Mouse (Mus musculus) C2C12 (cell line): ENCODE measurements around the gene Arhgef19. TPM values are rescaled to one million over a fixed set of nuclear protein-coding genes. Genes with fewer than 3 reads are reported as not detected.

Experiments used
- H3K27me3 ChIP-seq: one replicate; pipeline ENCODE4 v1.6.1; 2011; ENCODE audit not compliant: control insufficient read depth, insufficient read depth, insufficient read length
- H3K36me3 ChIP-seq: one replicate; pipeline ENCODE4 v1.6.1; 2011; ENCODE audit not compliant: control insufficient read depth, insufficient read depth
- H3K4me3 ChIP-seq: one replicate; pipeline ENCODE4 v1.5.1; 2011; ENCODE audit warnings: mild to moderate bottlenecking, control low read depth; ENCODE audit not compliant: poor library complexity, insufficient read depth, severe bottlenecking
- H3K79me2 ChIP-seq: one replicate; pipeline ENCODE4 v1.6.1; 2011; ENCODE audit not compliant: control insufficient read depth, insufficient read depth
- H3K79me3 ChIP-seq: one replicate; pipeline ENCODE4 v1.6.1; 2011; ENCODE audit warnings: low read depth, control low read depth
- H3ac ChIP-seq: one replicate; pipeline ENCODE3; 2011; ENCODE audit warnings: low read depth; ENCODE audit not compliant: control insufficient read depth, insufficient read length
- CEBPB ChIP-seq: IDR thresholded peaks from one replicate; pipeline ENCODE4 v1.6.1; 2011; ENCODE audit warnings: low read depth, mild to moderate bottlenecking, control low read depth, moderate library complexity
- CTCF ChIP-seq: IDR thresholded peaks from one replicate; pipeline ENCODE4 v1.5.1; 2011; ENCODE audit not compliant: control insufficient read depth, insufficient read depth, insufficient read length
- FOSL1 ChIP-seq: IDR thresholded peaks from one replicate; pipeline ENCODE4 v1.8.0; 2011; ENCODE audit warnings: mild to moderate bottlenecking, low read length; ENCODE audit not compliant: poor library complexity, insufficient read depth, severe bottlenecking
- MAX ChIP-seq: IDR thresholded peaks from one replicate; pipeline ENCODE4 v1.6.1; 2011; ENCODE audit warnings: mild to moderate bottlenecking, control low read depth
- MYOD1 ChIP-seq: IDR thresholded peaks from one replicate; pipeline ENCODE4 v1.6.1; 2011; ENCODE audit warnings: low read depth; ENCODE audit not compliant: control insufficient read depth, insufficient read length
- MYOG ChIP-seq: IDR thresholded peaks from one replicate; pipeline ENCODE4 v1.6.1; 2011; ENCODE audit not compliant: control insufficient read depth, insufficient read length; ENCODE audit errors: extremely low read depth
- USF1 ChIP-seq: IDR thresholded peaks from one replicate; pipeline ENCODE4 v1.6.1; 2011; ENCODE audit warnings: low read depth, mild to moderate bottlenecking, control low read depth, moderate library complexity
- polyA plus RNA-seq: library from polyadenylated mRNA; unstranded; fragments of >200 nt; fragmentation: generic; extraction: Trizol; gene quantifications from one replicate; pipeline ENCODE4 v1.2.1, GENCODE M21; 2012; ENCODE audit warnings: missing spikeins

Arhgef19 gene
- polyA plus RNA-seq, 1 experiment = 26.7 TPM

- TF ChIP-seq MYOG (no peak), MYOD1 (no peak), USF1 (no peak), CEBPB (no peak), FOSL1 (no peak), MAX (no peak), CTCF (peak; percentile 20)
- no peaks in the 10 kb centered on the region for H3K36me3 ChIP-seq
- H3K79me2 ChIP-seq = peaks cover 14% of the 10 kb centered on the region
- no peaks in the 10 kb centered on the region for H3K27me3 ChIP-seq
- H3ac ChIP-seq = no peak overlapping the region
- no peaks in the 10 kb centered on the region for H3K79me3 ChIP-seq
- H3K4me3 ChIP-seq = no peak overlapping the region
Observed at GRCm38 (mm10) chr4:141271228-141271627, 31.9 kb downstream of the Arhgef19 start.

DNA sequence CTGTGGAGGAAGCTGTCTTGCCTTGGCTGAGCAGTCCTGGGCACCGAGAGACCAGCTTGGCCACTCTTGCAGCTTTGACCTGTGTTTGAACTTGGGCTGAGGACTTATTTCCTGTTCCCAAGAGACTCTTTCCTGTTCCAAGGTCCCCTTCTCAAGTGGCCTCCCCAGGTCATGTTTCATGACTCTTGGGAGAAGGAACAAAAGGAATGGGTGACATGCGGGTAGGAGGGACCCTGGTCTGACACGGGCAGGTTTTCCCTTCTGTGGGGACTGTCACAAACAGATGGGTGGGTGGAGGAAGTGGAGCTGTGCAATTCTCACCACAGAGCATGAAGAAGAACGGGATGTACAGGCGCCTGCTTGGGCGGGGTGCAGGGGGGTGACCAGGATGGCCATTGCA lies 32.4 kb downstream of the Arhgef19 start:
- Histone ChIP-seq H3K79me2 (peaks cover 16% of the 10 kb centered on the region), H3K27me3 (no peaks in the 10 kb centered on the region), H3K36me3 (no peaks in the 10 kb centered on the region), H3ac (no peak overlapping the region), H3K79me3 (no peaks in the 10 kb centered on the region), H3K4me3 (no peak overlapping the region)
- TF ChIP-seq MAX (no peak), CTCF (no peak), FOSL1 (no peak), MYOD1 (no peak), USF1 (no peak), CEBPB (no peak), MYOG (no peak)

DNA sequence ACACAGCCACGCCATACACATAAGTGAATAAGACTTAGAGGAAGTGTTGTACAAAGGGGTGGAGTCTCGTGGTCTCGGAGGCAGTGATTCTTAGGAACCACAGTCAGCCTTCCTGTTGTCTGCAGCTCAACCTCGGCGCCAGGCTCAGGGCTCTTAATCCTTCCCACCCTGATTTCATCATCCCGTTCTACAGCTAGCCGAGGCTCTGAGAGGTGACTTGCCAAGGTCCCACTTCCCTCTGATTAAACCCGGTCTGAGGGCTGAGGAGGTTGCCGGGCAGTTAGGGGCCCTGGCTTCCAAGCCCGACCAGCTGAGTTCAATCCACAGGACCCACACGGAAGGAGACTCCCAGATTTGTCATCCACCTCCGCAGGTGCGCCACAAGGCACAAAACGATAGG lies 33.6 kb downstream of the Arhgef19 start:
- Histone ChIP-seq H3K36me3 (no peaks in the 10 kb centered on the region), H3K79me2 (peaks cover 24% of the 10 kb centered on the region), H3K79me3 (no peaks in the 10 kb centered on the region), H3K27me3 (no peaks in the 10 kb centered on the region), H3ac (peak overlapping the region; percentile 55), H3K4me3 (peak overlapping the region; percentile 25)
- TF ChIP-seq FOSL1 = no peak
- TF ChIP-seq MAX = no peak
- peak; percentile 83 for TF ChIP-seq CEBPB
- TF ChIP-seq CTCF = no peak
- TF ChIP-seq MYOD1 = no peak
- TF ChIP-seq MYOG = no peak

DNA sequence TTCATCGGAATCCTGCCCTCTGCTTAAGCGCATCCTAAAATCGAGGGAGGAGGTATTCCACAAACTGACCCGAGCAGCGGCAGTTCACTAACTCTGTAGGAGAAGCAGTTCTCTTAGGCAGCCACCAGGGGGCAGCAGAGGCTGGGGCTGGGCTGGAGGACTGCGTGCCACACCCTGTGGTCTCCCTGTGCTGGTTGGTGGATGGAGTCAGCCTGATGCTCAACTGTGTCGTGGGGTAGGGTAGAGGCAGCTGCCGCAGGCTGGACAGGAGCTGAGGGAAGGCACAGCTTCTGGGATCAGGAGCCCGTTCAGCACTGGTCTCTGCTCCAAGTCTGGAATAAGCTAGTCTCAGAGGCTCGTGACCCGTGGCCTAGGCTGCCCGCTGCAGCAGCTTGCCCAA lies 34.0 kb downstream of the Arhgef19 start:
- no peak for TF ChIP-seq MYOG
- TF ChIP-seq MAX = peak; percentile 47
- peak; percentile 59 for TF ChIP-seq MYOD1
- TF ChIP-seq FOSL1 = no peak
- TF ChIP-seq CTCF = peak; percentile 92
- no peak for TF ChIP-seq USF1
- TF ChIP-seq CEBPB = no peak
- Histone ChIP-seq H3ac (peak overlapping the region; percentile 58), H3K36me3 (no peaks in the 10 kb centered on the region), H3K4me3 (peak overlapping the region; percentile 25), H3K79me3 (no peaks in the 10 kb centered on the region), H3K27me3 (no peaks in the 10 kb centered on the region), H3K79me2 (peaks cover 24% of the 10 kb centered on the region)

DNA sequence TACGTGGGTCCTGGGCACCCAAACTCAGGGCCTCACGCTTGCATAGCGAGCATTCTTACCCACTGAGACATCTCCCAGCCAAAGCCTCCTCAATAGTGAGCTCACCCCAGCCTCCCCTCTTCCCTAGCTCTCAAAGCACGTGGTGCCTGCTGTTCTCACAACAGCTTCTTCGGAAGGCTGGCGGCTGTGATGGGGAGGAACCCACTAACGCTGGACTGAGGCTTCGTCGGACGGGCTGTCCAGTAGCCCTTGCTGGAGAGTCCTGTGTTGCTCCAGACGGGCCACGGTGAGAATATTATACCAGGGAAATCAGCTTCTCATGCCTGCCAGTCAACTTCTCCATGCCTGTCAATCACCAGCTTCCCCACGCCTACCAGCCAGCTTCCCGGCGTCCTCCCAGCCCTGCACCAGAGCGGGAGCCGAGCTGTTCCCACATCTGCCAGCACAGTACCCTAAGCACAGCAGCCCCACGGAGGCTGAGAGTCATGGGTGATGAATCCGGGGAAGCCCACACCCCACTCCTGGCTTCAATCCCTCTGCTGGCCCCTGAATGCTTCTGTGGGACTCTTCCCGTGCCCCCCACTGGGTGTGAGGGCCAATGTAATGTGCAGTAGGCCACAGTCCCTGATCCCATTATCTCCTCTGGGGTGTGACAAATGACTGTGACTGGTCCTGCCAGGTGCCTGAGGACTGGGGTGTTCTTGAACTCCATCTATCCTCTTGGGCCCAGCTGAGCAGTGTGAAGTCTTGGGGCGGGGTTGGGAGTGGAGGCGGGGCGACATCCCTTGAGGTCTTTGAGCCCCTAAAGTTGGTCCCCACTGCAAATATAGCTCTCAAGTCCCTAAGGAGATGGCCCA lies 35.4 kb downstream of the Arhgef19 start:
- Histone ChIP-seq H3K4me3 (no peak overlapping the region), H3K36me3 (no peaks in the 10 kb centered on the region)
- TF ChIP-seq FOSL1 = peak; percentile 24
- no peak for TF ChIP-seq CTCF
- TF ChIP-seq USF1 = peak; percentile 87
- TF ChIP-seq MAX = peak; percentile 99
- peak; percentile 85 for TF ChIP-seq MYOD1
- TF ChIP-seq MYOG = no peak

More for the DNA sequence above, 35.4 kb downstream of the Arhgef19 start:
- H3K27me3 ChIP-seq = no peaks in the 10 kb centered on the region
- H3K79me2 ChIP-seq = peaks cover 31% of the 10 kb centered on the region
- peaks cover 2% of the 10 kb centered on the region for H3K79me3 ChIP-seq
- peak overlapping the region; percentile 58 for H3ac ChIP-seq
